Mouse (Mus musculus): ENCODE results near the gene Zbtb46.
"Not testable (repeated sequence)": the region's sequence is repeated elsewhere in the genome, so short reads cannot be mapped to it uniquely, and the experiment has no call there.

Gene Zbtb46

GRCm38 (mm10) chr2:181459153-181459672, at the start of gene Zbtb46:
Gene Zbtb46 (minus strand): TSS chr2:181459426.
- peak; percentile 81 to 83 for DNase-seq

- no peak for DNase-seq
These were observed 39.4 kb upstream of the Zbtb46 start for GRCm38 (mm10) chr2:181498644-181499043.

- DNase-seq = peak; percentile 61 to 75
These were observed 38.3 kb upstream of the Zbtb46 start for GRCm38 (mm10) chr2:181497548-181497875.

- DNase-seq = peak; percentile 94 to 95
These were observed 37.8 kb upstream of the Zbtb46 start, which contains the start of gene Tpd52l2 for GRCm38 (mm10) chr2:181496831-181497547. Gene Tpd52l2 (plus strand): TSS chr2:181497142.

GRCm38 (mm10) chr2:181496281-181496680, 37.1 kb upstream of the Zbtb46 start:
- peak; percentile 65 to 66 for DNase-seq

- DNase-seq = not testable (repeated sequence)
These were observed 36.6 kb upstream of the Zbtb46 start for GRCm38 (mm10) chr2:181495845-181496244.

GRCm38 (mm10) chr2:181494266-181494945, 35.2 kb upstream of the Zbtb46 start:
- DNase-seq = no peak

GRCm38 (mm10) chr2:181493156-181493927, 34.1 kb upstream of the Zbtb46 start, which contains the start of gene Abhd16b:
Gene Abhd16b (plus strand): TSS chr2:181493206.
- no peak for DNase-seq

- no peak for DNase-seq
These were observed 33.0 kb upstream of the Zbtb46 start for GRCm38 (mm10) chr2:181492206-181492605.

GRCm38 (mm10) chr2:181491432-181492205, 32.4 kb upstream of the Zbtb46 start:
- DNase-seq = peak; percentile 26 to 52

GRCm38 (mm10) chr2:181487338-181488277, 28.4 kb upstream of the Zbtb46 start:
- DNase-seq = peak; percentile 61 to 79

GRCm38 (mm10) chr2:181485741-181486140, 26.5 kb upstream of the Zbtb46 start:
- no peak for DNase-seq

- no peak for DNase-seq
These were observed 25.4 kb upstream of the Zbtb46 start for GRCm38 (mm10) chr2:181484456-181485233.

- DNase-seq = peak; percentile 55 to 56
These were observed 24.5 kb upstream of the Zbtb46 start for GRCm38 (mm10) chr2:181483562-181484318.

- no peak for DNase-seq
These were observed 23.9 kb upstream of the Zbtb46 start for GRCm38 (mm10) chr2:181483120-181483519.

GRCm38 (mm10) chr2:181472256-181472827, 13.1 kb upstream of the Zbtb46 start:
- DNase-seq = peak in 1 of 2 experiments; percentile 47

- peak; percentile 61 to 75 for DNase-seq
These were observed 12.0 kb upstream of the Zbtb46 start for GRCm38 (mm10) chr2:181471246-181471645.

GRCm38 (mm10) chr2:181470285-181470684, 11.1 kb upstream of the Zbtb46 start:
- DNase-seq = no peak

GRCm38 (mm10) chr2:181465423-181465822, 6.2 kb upstream of the Zbtb46 start:
- DNase-seq = no peak
